Mouse (Mus musculus): ENCODE data around the gene Ptprn2. TPM values are rescaled to one million over a fixed set of nuclear protein-coding genes. Genes with fewer than 3 reads are reported as not detected.

Gene Ptprn2
- polyA plus RNA-seq, 1 experiment from 2014 or later = 0.14 TPM

DNA sequence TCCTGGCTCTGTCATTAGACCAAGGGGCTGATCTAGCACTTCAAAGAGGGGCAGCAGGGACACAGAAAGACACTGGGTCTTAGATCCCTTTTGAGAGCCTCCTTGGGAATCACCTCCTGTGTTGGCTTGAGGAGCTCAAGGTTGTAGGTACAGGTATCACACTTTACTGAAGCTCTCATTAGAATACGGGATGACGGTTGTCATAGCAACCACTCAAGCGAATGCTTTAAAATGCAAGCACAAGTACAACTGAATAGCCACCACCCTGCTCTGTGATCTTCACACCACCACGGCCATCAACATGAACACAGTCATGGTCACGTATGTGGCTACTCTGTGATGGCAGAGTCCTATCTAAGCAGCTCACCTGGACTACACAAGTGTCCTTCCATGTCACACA lies 789.1 kb downstream of the Ptprn2 start:
- no peak overlapping the region for H3K9ac ChIP-seq (replicated peaks)
- H3K4me1 ChIP-seq (ENCODE audit: insufficient read depth) = no peaks in the 10 kb centered on the region
- 68% methylated on average over 5 of the region's 5 CpGs for WGBS (ENCODE audit: insufficient replicate concordance)
- H3K27me3 ChIP-seq (ENCODE audit: insufficient read depth, low read length) = no peaks in the 10 kb centered on the region
- no peak for ATAC-seq
- H3K4me3 ChIP-seq (ENCODE audit: low read depth, low read length) = no peak overlapping the region
- no peak overlapping the region for H3K4me2 ChIP-seq (ENCODE audit: low read depth, low read length)
- no peak for DNase-seq
- H3K27ac ChIP-seq (ENCODE audit: low read depth) = no peak overlapping the region
- no peak for TF ChIP-seq EP300 (IDR thresholded peaks at IDR 0.05; ENCODE audit: low read depth)
- TF ChIP-seq CTCF (IDR thresholded peaks at IDR 0.05; ENCODE audit: low read depth) = no peak
- H3K9me3 ChIP-seq (ENCODE audit: low read length) = no peaks in the 10 kb centered on the region
- no peaks in the 10 kb centered on the region for H3K36me3 ChIP-seq (replicated peaks; ENCODE audit: insufficient read depth, low read length)

DNA sequence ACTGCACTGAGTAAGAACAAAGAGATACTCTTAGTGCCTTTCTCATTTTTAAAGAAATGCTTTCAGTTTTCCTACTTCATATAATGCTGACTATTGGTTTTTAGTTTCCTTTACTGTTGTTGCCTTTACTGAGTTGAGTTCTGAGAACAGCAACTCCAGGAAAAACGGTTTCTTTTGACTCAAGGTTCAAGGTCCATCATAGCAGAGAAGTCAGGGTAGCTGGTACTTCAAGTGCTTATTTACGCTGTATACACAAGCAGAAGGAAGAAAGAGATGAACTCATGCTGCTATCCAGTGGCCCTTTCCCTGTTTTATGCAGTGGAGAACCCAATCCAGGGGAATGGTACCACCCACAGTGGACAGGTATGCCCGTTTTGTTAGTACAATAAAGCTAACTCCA lies 795.3 kb downstream of the Ptprn2 start:
- H3K4me1 ChIP-seq (ENCODE audit: insufficient read depth) = no peaks in the 10 kb centered on the region
- ATAC-seq (no peak), DNase-seq (no peak)
- H3K4me3 ChIP-seq (ENCODE audit: low read depth, low read length) = no peak overlapping the region
- 73% methylated on average over 3 of the region's 3 CpGs for WGBS (ENCODE audit: insufficient replicate concordance)
- H3K9ac ChIP-seq (replicated peaks) = no peak overlapping the region
- H3K27ac ChIP-seq (ENCODE audit: low read depth) = no peak overlapping the region
- no peaks in the 10 kb centered on the region for H3K36me3 ChIP-seq (replicated peaks; ENCODE audit: insufficient read depth, low read length)
- TF ChIP-seq EP300 (IDR thresholded peaks at IDR 0.05; ENCODE audit: low read depth) = no peak
- TF ChIP-seq CTCF (IDR thresholded peaks at IDR 0.05; ENCODE audit: low read depth) = no peak
- H3K4me2 ChIP-seq (ENCODE audit: low read depth, low read length) = no peak overlapping the region
- no peaks in the 10 kb centered on the region for H3K9me3 ChIP-seq (ENCODE audit: low read length)
- no peaks in the 10 kb centered on the region for H3K27me3 ChIP-seq (ENCODE audit: insufficient read depth, low read length)

DNA sequence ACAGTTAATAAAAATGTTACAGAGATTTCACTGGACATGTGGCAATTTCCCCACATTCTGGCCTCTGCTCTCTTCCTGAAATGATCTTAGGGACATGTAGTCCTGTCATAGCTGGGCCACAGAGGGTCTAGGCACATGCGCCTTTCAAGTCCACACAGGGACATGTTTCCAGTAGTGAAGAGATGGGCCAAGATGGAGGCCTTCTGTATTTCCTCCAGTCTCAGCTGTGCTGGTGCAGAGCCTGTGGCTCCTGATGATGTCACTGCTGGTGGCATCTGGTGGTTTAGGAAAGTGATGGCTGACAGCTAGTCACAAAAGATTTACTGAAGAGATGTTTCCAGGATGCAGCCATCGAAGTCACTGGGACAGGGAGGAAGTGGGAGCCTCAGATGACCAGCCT lies 797.1 kb downstream of the Ptprn2 start:
- no peaks in the 10 kb centered on the region for H3K9me3 ChIP-seq (ENCODE audit: low read length)
- H3K4me3 ChIP-seq (ENCODE audit: low read depth, low read length) = no peak overlapping the region
- no peak overlapping the region for H3K9ac ChIP-seq (replicated peaks)
- 62% methylated on average over 2 of the region's 2 CpGs for WGBS (ENCODE audit: insufficient replicate concordance)
- ATAC-seq = no peak
- no peak overlapping the region for H3K4me2 ChIP-seq (ENCODE audit: low read depth, low read length)
- no peak overlapping the region for H3K27ac ChIP-seq (ENCODE audit: low read depth)
- DNase-seq = no peak
- no peaks in the 10 kb centered on the region for H3K4me1 ChIP-seq (ENCODE audit: insufficient read depth)
- no peaks in the 10 kb centered on the region for H3K36me3 ChIP-seq (replicated peaks; ENCODE audit: insufficient read depth, low read length)
- no peak for TF ChIP-seq CTCF (IDR thresholded peaks at IDR 0.05; ENCODE audit: low read depth)
- no peak for TF ChIP-seq EP300 (IDR thresholded peaks at IDR 0.05; ENCODE audit: low read depth)
- H3K27me3 ChIP-seq (ENCODE audit: insufficient read depth, low read length) = no peaks in the 10 kb centered on the region

DNA sequence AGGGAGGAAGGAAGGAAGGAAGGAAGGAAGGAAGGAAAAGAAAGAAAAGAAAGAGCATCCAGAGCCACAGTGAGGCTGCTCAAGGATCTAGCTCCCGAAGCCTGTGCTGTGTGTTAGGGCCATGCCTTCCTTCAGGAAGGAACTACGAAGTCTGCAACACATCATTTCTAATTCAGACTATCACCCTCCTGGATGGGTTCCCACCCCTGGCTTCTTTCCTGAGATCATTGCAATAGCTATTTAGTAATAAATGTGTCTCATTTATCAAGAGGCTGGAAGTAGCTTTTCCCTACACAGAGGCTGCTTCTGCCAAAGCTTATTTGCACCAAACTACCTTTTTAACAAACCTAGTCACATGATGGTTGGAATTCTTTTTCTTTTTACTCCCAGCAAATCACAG lies 801.9 kb downstream of the Ptprn2 start:
- no peaks in the 10 kb centered on the region for H3K4me1 ChIP-seq (ENCODE audit: insufficient read depth)
- H3K4me2 ChIP-seq (ENCODE audit: low read depth, low read length) = no peak overlapping the region
- no peak overlapping the region for H3K4me3 ChIP-seq (ENCODE audit: low read depth, low read length)
- H3K9me3 ChIP-seq (ENCODE audit: low read length) = no peaks in the 10 kb centered on the region
- no peaks in the 10 kb centered on the region for H3K27me3 ChIP-seq (ENCODE audit: insufficient read depth, low read length)
- no peaks in the 10 kb centered on the region for H3K36me3 ChIP-seq (replicated peaks; ENCODE audit: insufficient read depth, low read length)
- no peak for ATAC-seq
- H3K9ac ChIP-seq (replicated peaks) = no peak overlapping the region
- no peak for TF ChIP-seq EP300 (IDR thresholded peaks at IDR 0.05; ENCODE audit: low read depth)
- TF ChIP-seq CTCF (IDR thresholded peaks at IDR 0.05; ENCODE audit: low read depth) = no peak
- no peak for DNase-seq
- WGBS (ENCODE audit: insufficient replicate concordance) = 70% methylated on average over 2 of the region's 2 CpGs
- H3K27ac ChIP-seq (ENCODE audit: low read depth) = no peak overlapping the region

DNA sequence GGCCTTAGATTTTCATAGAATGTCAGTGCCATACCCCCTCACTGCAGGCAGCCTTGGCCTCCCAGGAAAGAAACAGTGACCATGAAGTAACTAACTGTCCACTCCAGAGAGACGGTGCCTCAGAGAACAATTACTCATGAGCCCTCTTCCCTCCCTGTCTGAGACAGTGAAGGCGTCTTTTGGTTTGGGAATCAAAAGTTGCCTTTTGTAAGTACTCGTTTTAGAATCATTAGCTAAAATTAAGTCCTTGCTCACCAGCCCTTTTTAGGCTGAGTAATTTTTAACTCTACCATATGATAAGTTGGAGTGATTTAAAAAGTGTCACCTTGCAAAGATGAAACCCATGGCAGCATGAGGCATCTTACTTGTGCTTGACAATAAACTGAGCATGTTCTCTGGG lies 806.4 kb downstream of the Ptprn2 start:
- Histone ChIP-seq H3K4me2 (ENCODE audit: low read depth, low read length) (no peak overlapping the region), H3K4me3 (ENCODE audit: low read depth, low read length) (no peak overlapping the region), H3K9me3 (ENCODE audit: low read length) (no peaks in the 10 kb centered on the region), H3K9ac (replicated peaks) (no peak overlapping the region), H3K4me1 (ENCODE audit: insufficient read depth) (no peaks in the 10 kb centered on the region), H3K36me3 (replicated peaks; ENCODE audit: insufficient read depth, low read length) (no peaks in the 10 kb centered on the region), H3K27me3 (ENCODE audit: insufficient read depth, low read length) (no peaks in the 10 kb centered on the region), H3K27ac (ENCODE audit: low read depth) (no peak overlapping the region)
- ATAC-seq (no peak), DNase-seq (no peak)
- TF ChIP-seq CTCF (IDR thresholded peaks at IDR 0.05; ENCODE audit: low read depth) = no peak
- no peak for TF ChIP-seq EP300 (IDR thresholded peaks at IDR 0.05; ENCODE audit: low read depth)
- 65% methylated on average over 3 of the region's 3 CpGs for WGBS (ENCODE audit: insufficient replicate concordance)

DNA sequence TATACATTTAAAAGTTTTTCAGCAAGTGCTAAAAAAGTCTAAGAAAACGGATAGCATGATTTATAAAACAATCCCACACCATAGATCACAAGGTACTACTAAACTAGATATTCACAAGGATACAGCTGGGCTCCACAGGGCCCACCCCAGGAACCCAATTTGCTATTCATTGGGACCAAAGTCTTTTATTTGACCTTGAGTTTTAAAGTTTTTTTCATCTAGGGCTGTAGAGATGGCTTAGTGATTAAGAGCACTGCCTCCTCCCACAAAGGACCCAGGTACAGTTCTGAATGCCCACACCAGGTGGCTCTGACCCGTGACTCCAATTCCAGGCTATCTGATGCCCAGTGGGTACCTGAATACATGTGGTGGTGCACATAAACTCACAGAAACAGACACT lies 811.3 kb downstream of the Ptprn2 start:
- DNase-seq = no peak
- no peaks in the 10 kb centered on the region for H3K4me1 ChIP-seq (ENCODE audit: insufficient read depth)
- H3K36me3 ChIP-seq (replicated peaks; ENCODE audit: insufficient read depth, low read length) = no peaks in the 10 kb centered on the region
- H3K4me2 ChIP-seq (ENCODE audit: low read depth, low read length) = no peak overlapping the region
- no peaks in the 10 kb centered on the region for H3K27me3 ChIP-seq (ENCODE audit: insufficient read depth, low read length)
- TF ChIP-seq CTCF (IDR thresholded peaks at IDR 0.05; ENCODE audit: low read depth) (no peak), EP300 (IDR thresholded peaks at IDR 0.05; ENCODE audit: low read depth) (no peak)
- H3K9ac ChIP-seq (replicated peaks) = no peak overlapping the region
- no peak overlapping the region for H3K4me3 ChIP-seq (ENCODE audit: low read depth, low read length)
- ATAC-seq = no peak
- H3K27ac ChIP-seq (ENCODE audit: low read depth) = no peak overlapping the region
- no peaks in the 10 kb centered on the region for H3K9me3 ChIP-seq (ENCODE audit: low read length)
- 46% methylated on average over 2 of the region's 2 CpGs for WGBS (ENCODE audit: insufficient replicate concordance)

DNA sequence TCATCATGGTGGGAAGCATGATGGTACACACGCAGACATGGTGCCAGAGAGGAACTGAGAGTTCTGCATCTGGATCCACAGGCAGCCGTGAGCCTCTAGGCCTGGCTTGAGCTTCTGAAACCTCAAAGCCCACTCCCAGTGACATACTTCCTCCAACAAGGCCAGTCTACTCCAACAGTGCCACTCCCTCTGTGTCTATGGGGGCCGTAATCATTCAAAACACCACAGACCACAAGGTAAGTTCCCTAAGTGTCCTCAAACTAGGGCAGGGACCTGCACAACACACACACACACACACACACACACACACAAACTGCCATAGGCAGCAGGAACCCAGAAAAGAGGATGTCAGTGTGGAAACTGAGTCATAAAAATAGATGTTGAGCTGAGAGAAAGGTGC lies 813.6 kb downstream of the Ptprn2 start:
- Histone ChIP-seq H3K4me1 (ENCODE audit: insufficient read depth) (no peaks in the 10 kb centered on the region), H3K9ac (replicated peaks) (no peak overlapping the region), H3K27me3 (ENCODE audit: insufficient read depth, low read length) (no peaks in the 10 kb centered on the region), H3K36me3 (replicated peaks; ENCODE audit: insufficient read depth, low read length) (no peaks in the 10 kb centered on the region), H3K4me3 (ENCODE audit: low read depth, low read length) (no peak overlapping the region), H3K9me3 (ENCODE audit: low read length) (no peaks in the 10 kb centered on the region), H3K27ac (ENCODE audit: low read depth) (no peak overlapping the region), H3K4me2 (ENCODE audit: low read depth, low read length) (no peak overlapping the region)
- TF ChIP-seq EP300 (IDR thresholded peaks at IDR 0.05; ENCODE audit: low read depth) = no peak
- ATAC-seq (no peak), DNase-seq (no peak)
- 67% methylated on average over 3 of the region's 3 CpGs for WGBS (ENCODE audit: insufficient replicate concordance)

Data from liver, postnatal 0 days (tissue).